Mouse (Mus musculus) A20 (cell line): ENCODE data around the gene Pacrg.

Experiments
- DNase-seq: peaks from one replicate; pipeline ENCODE4 v3.0.0-alpha.2; 2011; ENCODE audit warnings: low read depth, low spot score

The Pacrg gene

DNA sequence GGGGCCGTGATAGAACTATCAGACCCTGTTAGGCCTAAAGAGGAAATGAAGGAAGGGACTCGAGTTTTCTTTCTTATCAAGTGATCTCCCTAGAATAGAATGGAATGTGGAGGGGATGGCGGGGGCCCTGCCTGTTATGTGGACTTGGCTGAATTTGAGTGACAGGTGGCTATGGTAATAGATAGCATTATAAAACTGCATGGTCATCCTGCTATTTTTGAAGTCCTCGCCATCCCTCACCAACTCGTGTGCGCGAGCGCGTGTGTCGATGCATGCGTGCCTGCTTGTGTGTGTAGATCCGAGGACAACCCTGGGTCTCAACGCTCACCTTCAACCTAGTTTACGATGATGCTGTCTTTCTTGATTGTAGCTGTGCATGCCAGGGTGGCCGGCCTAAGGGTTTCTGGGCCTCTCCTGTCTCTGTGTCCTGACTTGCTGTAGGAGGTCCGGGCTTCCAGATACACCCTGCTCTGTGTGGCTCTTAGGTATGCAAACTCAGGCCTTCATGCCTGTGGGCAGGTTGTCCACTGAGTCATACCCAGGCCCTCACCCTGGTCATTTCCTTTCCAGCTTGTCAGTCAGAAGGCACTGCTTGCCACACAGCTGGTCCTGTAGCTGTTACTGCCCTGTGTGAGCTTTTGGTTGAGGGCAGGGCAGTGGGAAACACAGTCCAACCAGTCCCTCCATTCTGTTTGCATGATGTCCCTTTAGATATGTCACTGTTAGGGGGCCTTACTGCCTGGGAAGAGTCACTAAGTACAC lies 287.6 kb downstream of the Pacrg start:
- DNase-seq = no peak

GRCm38 (mm10) chr17:10550781-10551520 lies 289.2 kb downstream of the Pacrg start:
- DNase-seq = no peak

DNA sequence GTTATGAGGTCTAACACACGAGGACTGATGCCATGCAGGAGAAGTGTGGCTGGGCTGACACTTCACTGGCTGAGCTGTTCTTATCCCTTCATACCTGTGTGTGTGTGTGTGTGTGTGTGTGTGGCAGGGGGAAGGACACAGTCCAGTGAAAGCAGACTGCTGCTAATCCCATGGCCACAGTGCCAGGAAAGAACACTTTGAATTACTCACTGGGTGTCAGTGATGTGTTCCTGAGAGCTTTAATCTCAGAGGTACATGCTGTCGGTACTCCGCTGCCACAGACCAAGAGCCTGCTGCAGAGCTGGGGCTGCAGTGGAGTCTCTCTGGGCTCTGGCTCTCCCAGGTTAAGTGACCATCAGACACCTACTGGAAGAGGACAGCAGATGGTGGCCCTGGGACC lies 290.3 kb downstream of the Pacrg start:
- DNase-seq = no peak

DNA sequence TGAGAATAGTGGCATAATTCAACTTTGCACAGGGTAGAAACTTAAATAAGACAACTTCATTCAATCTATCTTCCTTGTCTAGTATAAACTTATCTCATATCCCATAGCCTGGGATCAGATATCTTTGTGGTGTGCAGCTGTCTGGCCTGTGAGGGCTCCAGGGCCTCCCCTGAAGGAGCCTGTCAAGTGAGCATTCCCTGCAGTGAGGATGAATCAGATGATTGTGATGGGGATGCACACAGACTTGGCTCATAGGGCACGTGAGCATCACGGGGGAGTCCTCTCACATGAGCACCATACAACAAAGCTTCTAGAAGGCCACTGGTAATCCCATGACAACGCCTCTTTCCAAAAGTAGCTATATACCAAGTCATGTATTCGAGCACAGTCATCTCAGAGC lies 291.1 kb downstream of the Pacrg start:
- no peak for DNase-seq

DNA sequence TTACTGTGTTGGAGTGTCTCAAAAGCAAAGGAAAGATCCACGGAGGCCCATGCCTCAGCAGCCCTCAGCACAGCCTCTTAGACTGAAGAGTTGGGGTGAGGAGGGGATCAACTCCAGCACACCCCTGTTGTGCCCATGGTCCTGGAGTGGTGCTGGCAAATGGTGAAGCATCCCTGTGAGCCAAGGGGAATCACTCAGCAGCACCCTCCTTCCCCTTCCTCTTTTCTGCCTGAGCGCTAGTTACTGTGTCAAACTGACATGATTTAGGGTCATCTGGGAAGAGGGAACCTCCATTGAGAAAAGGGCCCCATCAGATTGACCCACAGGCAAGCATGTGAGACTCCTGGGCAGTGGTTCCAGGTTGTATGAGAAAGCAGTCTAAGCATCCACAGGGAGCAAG lies 299.3 kb downstream of the Pacrg start:
- DNase-seq = no peak

- DNase-seq = no peak
Observed at GRCm38 (mm10) chr17:10534206-10534605, 305.9 kb downstream of the Pacrg start.

DNA sequence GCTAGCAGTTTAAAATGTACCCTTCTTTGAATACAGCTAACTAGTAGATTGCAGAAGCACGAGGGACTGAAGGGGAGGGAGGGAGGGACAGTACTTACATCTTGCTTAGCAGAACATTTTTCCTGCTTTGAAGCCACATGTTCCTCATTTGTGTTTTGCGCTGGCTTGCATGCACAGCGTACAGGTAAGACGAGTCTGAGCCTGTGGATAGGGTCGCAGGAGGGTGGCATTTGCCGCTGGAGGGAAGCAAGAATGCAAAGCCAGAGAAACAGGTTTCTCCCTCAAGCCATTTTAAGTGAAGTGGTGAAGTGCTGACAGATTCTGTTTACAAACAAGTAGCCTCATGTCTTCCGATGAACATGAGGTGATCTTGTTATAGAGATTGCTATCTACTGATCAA lies 306.6 kb downstream of the Pacrg start:
- DNase-seq = no peak

DNA sequence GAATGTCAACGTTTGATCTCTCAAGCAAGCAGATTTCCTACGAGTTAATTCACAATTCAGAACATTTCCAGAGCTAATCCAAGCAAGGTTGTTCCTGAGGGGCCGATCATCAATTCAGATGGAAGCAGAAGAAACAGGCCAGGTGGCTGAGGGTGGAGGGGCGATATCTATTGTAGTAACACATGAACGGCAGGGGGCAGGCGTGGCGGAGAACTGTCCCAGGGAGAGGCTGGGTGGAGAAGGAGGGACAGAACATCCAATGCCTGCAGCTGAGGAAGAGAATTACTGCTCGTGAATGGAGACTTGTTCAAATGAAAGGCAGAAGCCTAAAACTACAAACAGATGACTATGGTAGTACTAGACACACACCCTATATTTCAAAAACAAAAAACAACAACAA lies 309.1 kb downstream of the Pacrg start:
- DNase-seq = no peak

DNA sequence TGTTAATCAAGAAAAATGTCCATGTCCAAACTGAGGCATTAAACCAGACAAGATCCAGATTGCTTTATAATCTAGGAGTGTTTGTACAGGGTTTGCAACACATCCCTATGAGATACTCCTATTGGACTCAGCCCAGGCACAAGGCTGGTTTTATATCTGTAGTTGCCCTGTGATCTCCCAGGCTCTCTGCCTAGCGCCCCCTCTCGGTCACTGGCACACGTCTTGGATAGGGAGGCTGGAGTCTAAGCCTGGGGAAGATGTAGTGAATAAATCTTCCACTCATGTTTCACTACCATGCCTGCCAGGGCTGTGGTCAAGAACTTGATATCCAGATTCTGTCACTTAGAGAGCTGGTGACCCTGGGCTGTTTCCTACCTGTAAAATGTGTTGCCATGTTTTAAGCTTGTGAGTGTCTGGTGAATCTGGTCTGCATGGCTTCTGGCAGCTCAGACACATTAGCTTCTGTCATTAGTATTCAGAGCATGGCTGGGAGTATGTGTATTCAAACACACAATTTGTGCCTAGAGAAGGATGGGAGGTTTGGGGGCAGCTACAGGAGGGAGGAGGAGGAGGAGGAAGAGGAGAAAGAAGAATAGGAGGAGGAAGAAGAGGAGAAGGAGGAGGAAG lies 310.7 kb downstream of the Pacrg start:
- DNase-seq = no peak

DNA sequence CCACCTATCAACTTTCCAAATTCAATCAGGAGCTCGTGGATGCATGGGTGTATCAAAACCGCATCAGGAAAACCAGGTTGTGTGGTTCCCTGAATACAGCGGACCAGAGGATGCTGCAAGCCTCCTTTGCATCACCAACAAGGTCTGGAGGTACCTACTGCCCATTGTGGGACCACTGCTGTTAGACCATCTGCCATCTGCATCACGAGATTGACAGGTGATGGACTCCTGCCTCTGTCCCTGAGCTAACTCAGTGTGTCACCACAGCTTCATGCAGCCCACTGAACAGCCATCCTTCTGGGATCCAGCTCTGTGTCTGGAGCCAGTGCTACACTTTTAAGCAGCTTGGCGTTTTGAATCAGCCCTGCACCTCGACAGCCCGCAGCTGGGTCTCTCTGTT lies 318.8 kb downstream of the Pacrg start:
- DNase-seq = no peak

- DNase-seq = no peak
Observed at GRCm38 (mm10) chr17:10519506-10520155, 320.5 kb downstream of the Pacrg start.

- no peak for DNase-seq
Observed at GRCm38 (mm10) chr17:10514812-10515211, 325.3 kb downstream of the Pacrg start.

GRCm38 (mm10) chr17:10510913-10511759 lies 329.0 kb downstream of the Pacrg start:
- DNase-seq = no peak

DNA sequence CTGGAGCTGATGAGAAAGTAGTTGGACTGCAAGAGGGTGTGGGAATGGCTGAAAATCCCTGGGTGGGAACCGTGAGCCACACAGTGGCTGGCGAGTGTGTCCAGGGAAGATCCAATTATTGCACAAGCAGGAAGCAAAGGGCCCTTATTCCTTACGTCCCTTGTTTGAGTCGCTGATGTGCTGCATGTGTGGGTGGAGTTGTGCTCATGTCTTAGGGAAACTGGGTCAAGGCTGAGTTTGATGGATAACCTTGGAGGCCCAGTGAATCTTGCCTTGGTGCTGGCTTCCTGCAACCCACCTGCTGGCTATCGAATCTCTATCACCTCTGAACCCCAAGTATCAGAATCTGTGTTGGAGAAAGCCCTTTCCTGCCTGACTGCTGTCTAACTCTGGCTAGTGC lies 329.6 kb downstream of the Pacrg start:
- no peak for DNase-seq

DNA sequence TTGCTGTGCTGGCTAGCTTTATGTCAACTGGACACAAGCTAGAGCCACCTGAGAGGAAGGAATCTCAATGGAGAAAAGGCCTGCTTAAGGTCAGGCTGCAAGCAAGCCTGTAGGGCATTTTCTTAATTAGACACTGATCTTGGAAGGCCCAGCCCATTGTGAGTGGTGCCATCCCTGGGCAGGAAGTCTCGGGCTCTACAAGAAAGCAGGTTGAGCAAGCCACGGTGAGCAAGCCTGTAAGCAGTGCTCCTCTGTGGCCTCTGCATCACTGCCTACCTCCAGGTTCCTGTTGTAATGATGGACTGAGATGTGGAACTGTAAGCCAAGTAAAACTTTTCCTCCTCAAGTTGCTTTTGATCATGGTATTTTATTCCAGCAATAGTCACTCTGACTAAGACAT lies 332.0 kb downstream of the Pacrg start:
- DNase-seq = no peak

DNA sequence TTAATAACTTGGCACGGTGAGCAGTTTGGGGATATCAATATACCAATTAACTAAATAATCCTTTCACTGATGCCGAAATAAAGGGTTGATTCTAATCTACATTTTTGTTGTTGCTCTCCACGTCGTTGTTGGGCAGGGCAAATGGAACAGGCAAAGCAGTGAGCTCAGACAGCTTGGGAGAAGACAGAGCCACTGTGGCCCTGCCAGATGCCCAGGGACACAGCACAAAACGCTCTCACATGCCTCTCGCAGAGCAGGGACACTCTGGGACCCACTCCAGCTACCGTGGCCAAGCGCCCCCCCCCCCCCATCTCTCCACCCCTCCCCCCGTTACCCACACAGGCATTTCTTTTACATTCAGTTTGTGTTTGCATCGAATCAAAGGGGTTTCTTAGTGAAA lies 332.6 kb downstream of the Pacrg start:
- no peak for DNase-seq

GRCm38 (mm10) chr17:10506896-10507295 lies 333.2 kb downstream of the Pacrg start:
- no peak for DNase-seq

DNA sequence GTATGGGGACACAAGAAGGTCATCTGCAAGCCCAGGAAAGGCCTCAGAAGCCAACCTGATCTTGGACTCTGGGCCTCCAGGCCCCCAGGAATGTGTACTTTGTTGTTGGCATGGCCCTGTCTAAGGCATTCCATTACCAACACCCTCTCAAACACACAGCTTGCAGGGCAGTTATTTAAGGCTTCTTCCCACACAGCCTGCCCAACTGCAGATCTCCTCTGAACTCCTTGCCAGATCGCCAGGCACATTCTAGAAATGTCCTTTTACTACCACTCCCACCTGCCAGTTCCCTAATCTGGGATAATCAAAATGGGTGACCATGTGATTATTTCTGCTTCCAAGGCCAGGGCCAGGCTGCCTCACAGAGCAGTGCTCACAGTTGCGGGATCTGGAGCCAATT lies 338.7 kb downstream of the Pacrg start:
- DNase-seq = no peak

GRCm38 (mm10) chr17:10500795-10501432 lies 339.2 kb downstream of the Pacrg start:
- peak; percentile 31 for DNase-seq

- no peak for DNase-seq
Observed at GRCm38 (mm10) chr17:10498935-10499655, 341.0 kb downstream of the Pacrg start.
